Mouse (Mus musculus): ENCODE measurements around the gene Asz1.

GRCm38 (mm10) chr6:18135246-18135645 lies 26.4 kb upstream of the Asz1 start:
- TF ChIP-seq GATA2 (IDR thresholded peaks at IDR 0.05; ENCODE audit: borderline replicate concordance, low read depth, low read length) (no peak), GATA1 (IDR thresholded peaks at IDR 0.05; ENCODE audit: borderline replicate concordance, low read length) (no peak)
